Mouse (Mus musculus): Measurements from ENCODE around the gene Scaf1. TPM values are rescaled to one million over a fixed set of nuclear protein-coding genes. Genes with fewer than 3 reads are reported as not detected.

Scaf1 gene
- total and polyA plus RNA-seq, 3 experiments, result 17.7 to 81.5 (median 34.4) TPM

- Histone ChIP-seq H3K4me3 (ENCODE audit: control insufficient read depth in 1 of 2, insufficient read depth in 1 of 2, low read depth in 2 of 2, low read length in 2 of 2) (no peak overlapping the region), H3K4me1 (ENCODE audit: control insufficient read depth in 1 of 2, insufficient read depth in 2 of 2, low read length in 2 of 2) (peaks cover 0 to 7% of the 10 kb centered on the region in 2 experiments; a peak in 1 of 4 replicates), H3K79me2 (ENCODE audit: control insufficient read depth, insufficient read depth, low read length, poor library complexity) (no peaks in the 10 kb centered on the region), H3K9me3 (replicated peaks; ENCODE audit: insufficient read depth, low read length) (no peaks in the 10 kb centered on the region), H3K36me3 (ENCODE audit: control insufficient read depth in 1 of 2, insufficient read depth in 2 of 2, low read length in 2 of 2) (no peaks in the 10 kb centered on the region; a peak in 1 of 4 replicates), H3K27me3 (ENCODE audit: control insufficient read depth in 1 of 2, insufficient read depth in 2 of 2, low read length in 2 of 2) (no peaks in the 10 kb centered on the region), H3K9ac (ENCODE audit: control insufficient read depth, low read depth, low read length, poor library complexity, severe bottlenecking) (no peak overlapping the region), H3K27ac (ENCODE audit: control insufficient read depth, low read depth, low read length) (no peak overlapping the region)
- no peak for TF ChIP-seq ZNF384 (IDR thresholded peaks at IDR 0.05; ENCODE audit: low read depth, low read length)
- TF ChIP-seq POLR2AphosphoS2 (IDR thresholded peaks at IDR 0.05; ENCODE audit: low read length), result no peak
- TF ChIP-seq SIN3A (IDR thresholded peaks at IDR 0.05; ENCODE audit: low read length), result no peak
- TF ChIP-seq ELF1 (IDR thresholded peaks at IDR 0.05; ENCODE audit: low read depth, low read length), result no peak
- TF ChIP-seq ZMIZ1 (IDR thresholded peaks at IDR 0.05; ENCODE audit: low read depth, low read length), result no peak
- TF ChIP-seq POLR2A (IDR thresholded peaks at IDR 0.05; ENCODE audit: control insufficient read depth in 1 of 2, insufficient read depth in 1 of 2, low read depth in 1 of 2, low read length in 2 of 2, poor library complexity in 1 of 2), result no peak
- TF ChIP-seq GATA1 (IDR thresholded peaks at IDR 0.05; ENCODE audit: low read depth, low read length), result no peak
- no peak for TF ChIP-seq HCFC1 (IDR thresholded peaks at IDR 0.05; ENCODE audit: low read depth, low read length)
- TF ChIP-seq EP300 (IDR thresholded peaks at IDR 0.05; ENCODE audit: low read depth in 1 of 2, low read length in 2 of 2), result no peak
- no peak for DNase-seq (ENCODE audit: low read depth, low spot score)
These were observed 59.9 kb downstream of the Scaf1 start for GRCm38 (mm10) chr7:44956266-44956665.

GRCm38 (mm10) chr7:44955628-44956027 is 60.5 kb downstream of the Scaf1 start:
- Histone ChIP-seq H3K4me3 (ENCODE audit: control insufficient read depth in 1 of 2, insufficient read depth in 1 of 2, low read depth in 2 of 2, low read length in 2 of 2) (no peak overlapping the region), H3K4me1 (ENCODE audit: control insufficient read depth in 1 of 2, insufficient read depth in 2 of 2, low read length in 2 of 2) (peaks cover 0 to 4% of the 10 kb centered on the region in 2 experiments; a peak in 1 of 4 replicates), H3K27me3 (ENCODE audit: control insufficient read depth in 1 of 2, insufficient read depth in 2 of 2, low read length in 2 of 2) (no peaks in the 10 kb centered on the region), H3K9me3 (replicated peaks; ENCODE audit: insufficient read depth, low read length) (no peaks in the 10 kb centered on the region), H3K9ac (ENCODE audit: control insufficient read depth, low read depth, low read length, poor library complexity, severe bottlenecking) (no peak overlapping the region), H3K79me2 (ENCODE audit: control insufficient read depth, insufficient read depth, low read length, poor library complexity) (no peaks in the 10 kb centered on the region), H3K36me3 (ENCODE audit: control insufficient read depth in 1 of 2, insufficient read depth in 2 of 2, low read length in 2 of 2) (no peaks in the 10 kb centered on the region; a peak in 1 of 4 replicates), H3K27ac (ENCODE audit: control insufficient read depth, low read depth, low read length) (no peak overlapping the region)
- TF ChIP-seq CHD1 (IDR thresholded peaks at IDR 0.05; ENCODE audit: low read depth, low read length) (no peak), ZC3H11A (IDR thresholded peaks at IDR 0.05; ENCODE audit: low read depth, low read length) (peak; percentile 65), POLR2AphosphoS5 (IDR thresholded peaks at IDR 0.05; ENCODE audit: borderline replicate concordance, low read depth, low read length) (no peak), SIN3A (IDR thresholded peaks at IDR 0.05; ENCODE audit: low read length) (0 out of 2 replicates have a peak, but pooled peaks have one; percentile 41), SMC3 (IDR thresholded peaks at IDR 0.05; ENCODE audit: low read depth, low read length) (peak; percentile 71), MYC (IDR thresholded peaks at IDR 0.05; ENCODE audit: low read depth, low read length) (0 out of 2 replicates have a peak, but pooled peaks have one; percentile 40), CTCF (IDR thresholded peaks at IDR 0.05 in 2 of 3, conservative IDR thresholded peaks at IDR 0.05 in 1 of 3; ENCODE audit: control insufficient read depth in 1 of 3, insufficient read depth in 1 of 3, low read depth in 2 of 3, low read length in 3 of 3, poor library complexity in 1 of 3, severe bottlenecking in 1 of 3) (peak; percentile 57 to 83 (median 71)), RAD21 (IDR thresholded peaks at IDR 0.05; ENCODE audit: low read depth, low read length) (peak; percentile 75)
- DNase-seq (ENCODE audit: low read depth, low spot score), result peak; percentile 71

Data from MEL (cell line).